Mouse (Mus musculus) midbrain, embryonic 15.5 days (tissue): ENCODE results near the gene P2ry12. TPM values are rescaled to one million over a fixed set of nuclear protein-coding genes. Genes with fewer than 3 reads are reported as not detected.

Experiments used
- ATAC-seq: fragments of 200-750 bp; cut with Nextera tagmentation; replicated peaks from 2 replicates; pipeline ENCODE4 v1.8.0; 2017; ENCODE audit warnings: moderate TSS enrichment
- H3K27ac ChIP-seq: fragments of 300-500 bp; sonication (generic); 2 replicates; pipeline ENCODE4 v1.5.1; 2015; ENCODE audit warnings: mild to moderate bottlenecking, inconsistent platforms
- H3K27me3 ChIP-seq: fragments of 300-500 bp; sonication (generic); replicated peaks from 2 replicates; pipeline ENCODE4 v1.6.1; 2015; ENCODE audit warnings: inconsistent platforms
- H3K36me3 ChIP-seq: fragments of 300-500 bp; sonication (generic); replicated peaks from 2 replicates; pipeline ENCODE4 v1.6.1; 2015; ENCODE audit warnings: inconsistent platforms
- H3K4me1 ChIP-seq: fragments of 300-500 bp; sonication (generic); 2 replicates; pipeline ENCODE4 v1.6.1; 2015; ENCODE audit warnings: inconsistent platforms
- H3K4me2 ChIP-seq: fragments of 300-500 bp; sonication (generic); 2 replicates; pipeline ENCODE4 v1.6.1; 2015; ENCODE audit warnings: inconsistent platforms, mild to moderate bottlenecking, moderate library complexity
- H3K4me3 ChIP-seq: fragments of 300-500 bp; sonication (generic); 2 replicates; pipeline ENCODE4 v1.5.1; 2015; ENCODE audit warnings: mild to moderate bottlenecking, inconsistent platforms
- H3K9ac ChIP-seq: fragments of 300-500 bp; sonication (generic); 2 replicates; pipeline ENCODE4 v1.6.1; 2015; ENCODE audit warnings: mild to moderate bottlenecking, inconsistent platforms
- H3K9me3 ChIP-seq: fragments of 300-500 bp; sonication (generic); 2 replicates; pipeline ENCODE4 v1.6.1; 2016; ENCODE audit warnings: inconsistent platforms
- WGBS: fragments of 180-500 bp; shearing (Covaris S2); methylation state at CpG from one replicate; pipeline ENCODE4 v1.1.7; 2015; ENCODE audit warnings: mixed read lengths; 5-methylcytosine and 5-hydroxymethylcytosine counted together
- polyA plus RNA-seq: library from polyadenylated mRNA; unstranded; fragments of >200 nt; fragmentation: Nextera tagmentation; extraction: Ambion mirVana; gene quantifications from 2 replicates; pipeline ENCODE4 v1.2.1, GENCODE M21; 2015

P2ry12 gene
- polyA plus RNA-seq, 1 experiment from 2014 or later, result 7.7 TPM

DNA sequence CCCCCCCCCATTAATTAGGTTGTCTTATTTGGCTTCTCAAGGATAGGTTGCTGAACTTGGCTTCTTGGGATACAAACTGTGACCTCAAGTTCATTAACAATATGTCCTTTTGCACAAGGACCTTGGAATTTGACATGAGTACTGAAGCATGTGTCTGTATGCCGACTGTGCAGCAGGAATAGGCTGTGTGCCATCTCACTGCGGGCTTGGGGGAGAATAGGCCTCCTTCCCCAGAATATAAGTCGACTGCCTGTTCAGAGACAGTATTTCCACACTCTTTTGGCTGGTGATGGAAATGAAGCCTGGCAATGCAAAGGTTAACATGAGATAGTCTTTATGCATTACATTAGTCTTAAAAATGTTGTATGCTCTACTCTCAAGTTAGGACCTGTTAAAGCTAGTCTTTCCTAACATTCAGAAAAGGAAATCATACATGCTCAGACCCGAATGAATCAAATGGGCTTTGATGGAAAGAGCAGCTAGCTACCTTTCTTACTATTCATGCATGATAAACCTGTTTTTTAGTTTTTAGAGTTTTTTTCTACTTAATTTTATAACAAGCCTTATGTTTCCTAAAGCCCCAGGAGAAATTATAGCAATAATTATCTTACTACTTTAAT lies 65.2 kb downstream of the P2ry12 start:
- H3K4me2 ChIP-seq, result no peak overlapping the region

DNA sequence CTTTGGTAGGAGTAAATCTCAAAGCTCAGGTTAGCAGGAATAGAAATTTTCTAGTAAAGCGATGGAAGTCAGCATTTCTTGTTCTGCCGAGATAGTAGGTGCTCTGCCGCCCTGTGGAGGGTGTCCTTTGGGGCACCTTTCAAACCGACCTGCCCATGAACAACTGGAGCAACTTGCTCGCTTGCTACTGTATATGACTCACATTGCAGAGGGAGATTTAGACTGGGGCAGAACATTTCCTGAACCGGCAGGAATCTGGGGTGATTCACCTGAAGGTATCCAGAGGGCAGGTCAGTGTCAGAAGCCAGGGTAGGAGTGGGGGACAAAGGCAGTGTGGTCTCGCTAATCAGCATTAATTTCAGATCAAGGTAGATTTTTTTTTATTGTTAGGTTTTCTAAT lies 67.7 kb downstream of the P2ry12 start, which contains the start of gene Gpr87:
Gpr87 (minus strand) TSS at position 167 of the 400 bp plus-strand sequence.
- H3K4me2 ChIP-seq, result no peak within 1 kb of the TSS
- H3K27me3 ChIP-seq, result no peaks in the 10 kb centered on the region
- no peak within 1 kb of the TSS for H3K9ac ChIP-seq
- ATAC-seq, result no peak
- H3K4me3 ChIP-seq, result no peak within 1 kb of the TSS
- no peaks in the 10 kb centered on the region for H3K9me3 ChIP-seq
- H3K36me3 ChIP-seq, result no peaks in the 10 kb centered on the region
- no peak within 1 kb of the TSS for H3K27ac ChIP-seq
- no peaks in the 10 kb centered on the region for H3K4me1 ChIP-seq
- WGBS, result 91% methylated on average over 7 of the region's 7 CpGs

More for the DNA sequence above, 65.2 kb downstream of the P2ry12 start:
- H3K4me3 ChIP-seq, result no peak overlapping the region
- 82% methylated on average over 4 of the region's 4 CpGs for WGBS
- H3K4me1 ChIP-seq, result no peaks in the 10 kb centered on the region
- no peaks in the 10 kb centered on the region for H3K9me3 ChIP-seq
- ATAC-seq, result no peak
- no peak overlapping the region for H3K27ac ChIP-seq
- no peaks in the 10 kb centered on the region for H3K27me3 ChIP-seq
- no peaks in the 10 kb centered on the region for H3K36me3 ChIP-seq
- H3K9ac ChIP-seq, result no peak overlapping the region

DNA sequence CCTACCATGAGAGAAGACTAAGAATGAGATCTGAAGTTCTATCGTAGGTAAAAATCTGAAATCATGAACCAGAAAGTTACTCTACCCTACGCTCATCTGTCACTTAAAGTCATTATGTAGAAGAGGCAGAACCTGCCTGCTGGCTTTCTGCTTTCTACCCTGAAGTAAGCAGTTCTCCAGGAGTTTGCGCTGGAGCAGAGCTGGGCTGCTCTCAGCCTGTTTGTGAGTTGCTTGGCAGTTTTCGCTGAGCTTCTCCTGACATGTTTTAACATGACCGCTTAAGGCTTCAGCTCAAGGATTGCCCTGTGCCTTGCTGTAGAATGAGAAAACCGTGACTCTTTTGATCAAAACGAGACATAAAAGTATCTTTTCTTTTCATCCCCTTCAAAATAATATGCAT lies 68.6 kb downstream of the P2ry12 start:
- 89% methylated on average over 7 of the region's 7 CpGs for WGBS
- no peak overlapping the region for H3K9ac ChIP-seq
- no peak overlapping the region for H3K4me2 ChIP-seq
- H3K4me3 ChIP-seq, result no peak overlapping the region
- H3K4me1 ChIP-seq, result no peaks in the 10 kb centered on the region
- no peaks in the 10 kb centered on the region for H3K27me3 ChIP-seq
- no peak for ATAC-seq
- no peaks in the 10 kb centered on the region for H3K36me3 ChIP-seq
- no peak overlapping the region for H3K27ac ChIP-seq
- no peaks in the 10 kb centered on the region for H3K9me3 ChIP-seq

- Histone ChIP-seq H3K4me3 (no peak overlapping the region), H3K9me3 (no peaks in the 10 kb centered on the region), H3K9ac (no peak overlapping the region), H3K27ac (no peak overlapping the region), H3K4me1 (no peaks in the 10 kb centered on the region), H3K4me2 (no peak overlapping the region), H3K27me3 (no peaks in the 10 kb centered on the region), H3K36me3 (no peaks in the 10 kb centered on the region)
- no peak for ATAC-seq
- 96% methylated on average over 6 of the region's 6 CpGs for WGBS
Observed at GRCm38 (mm10) chr3:59191674-59192073, 71.0 kb downstream of the P2ry12 start.

GRCm38 (mm10) chr3:59187336-59187735 lies 75.3 kb downstream of the P2ry12 start:
- no peaks in the 10 kb centered on the region for H3K36me3 ChIP-seq
- no peak overlapping the region for H3K4me3 ChIP-seq
- no peaks in the 10 kb centered on the region for H3K4me1 ChIP-seq
- no peaks in the 10 kb centered on the region for H3K27me3 ChIP-seq
- H3K9ac ChIP-seq, result no peak overlapping the region
- H3K27ac ChIP-seq, result no peak overlapping the region
- no peaks in the 10 kb centered on the region for H3K9me3 ChIP-seq
- no peak for ATAC-seq
- no peak overlapping the region for H3K4me2 ChIP-seq
- 89% methylated on average over 4 of the region's 4 CpGs for WGBS

DNA sequence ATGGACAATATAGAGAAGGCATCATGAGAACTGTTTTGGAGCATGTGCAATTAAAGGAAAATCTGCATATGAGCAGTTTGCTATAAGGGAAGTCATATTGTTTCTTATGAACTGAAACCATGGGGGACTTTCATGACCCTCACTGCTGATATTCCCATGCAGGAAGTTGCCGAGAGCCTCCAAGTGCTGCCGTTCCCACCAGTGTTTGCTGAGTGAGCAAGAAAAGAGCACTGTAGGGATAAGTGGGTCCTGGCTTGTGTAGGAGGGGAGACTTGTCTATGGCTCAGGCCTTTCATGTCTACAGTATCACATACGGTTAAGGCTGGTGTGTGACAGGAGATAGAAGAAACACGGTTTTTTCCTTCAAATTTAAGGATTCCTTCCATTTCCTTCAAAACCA lies 77.0 kb downstream of the P2ry12 start:
- no peak overlapping the region for H3K27ac ChIP-seq
- H3K4me3 ChIP-seq, result no peak overlapping the region
- no peak overlapping the region for H3K4me2 ChIP-seq
- 88% methylated on average over 4 of the region's 4 CpGs for WGBS
- H3K9me3 ChIP-seq, result no peaks in the 10 kb centered on the region
- no peak overlapping the region for H3K9ac ChIP-seq
- no peaks in the 10 kb centered on the region for H3K27me3 ChIP-seq
- no peak for ATAC-seq
- no peaks in the 10 kb centered on the region for H3K36me3 ChIP-seq
- no peaks in the 10 kb centered on the region for H3K4me1 ChIP-seq

- Histone ChIP-seq H3K27me3 (no peaks in the 10 kb centered on the region), H3K36me3 (no peaks in the 10 kb centered on the region), H3K27ac (no peak overlapping the region), H3K9me3 (no peaks in the 10 kb centered on the region), H3K9ac (no peak overlapping the region), H3K4me1 (no peaks in the 10 kb centered on the region), H3K4me2 (no peak overlapping the region), H3K4me3 (no peak overlapping the region)
- peak; percentile 77; the same call in 1 of the 2 replicates for ATAC-seq
Observed at GRCm38 (mm10) chr3:59182129-59182528, 80.5 kb downstream of the P2ry12 start.

DNA sequence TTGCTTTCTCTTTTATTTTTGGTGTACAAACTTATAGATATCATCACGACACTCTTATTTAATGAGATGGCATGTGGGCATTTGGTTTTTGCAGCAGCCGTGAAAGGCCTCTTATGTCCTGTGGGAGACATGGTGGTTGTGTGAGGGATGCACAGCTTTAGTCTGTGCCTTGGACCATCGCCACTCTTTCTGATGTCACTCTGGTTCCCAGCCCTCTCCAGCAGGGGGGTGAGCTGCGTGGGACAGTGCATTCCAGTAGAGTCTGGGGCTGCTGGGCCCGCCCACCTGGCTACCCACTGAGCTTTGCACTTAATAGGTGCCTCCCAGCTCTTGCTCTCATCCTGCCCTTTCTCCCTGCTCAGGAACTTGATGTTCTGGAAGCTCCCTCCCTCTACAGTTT lies 81.5 kb downstream of the P2ry12 start:
- Histone ChIP-seq H3K4me2 (no peak overlapping the region), H3K27me3 (no peaks in the 10 kb centered on the region), H3K4me3 (no peak overlapping the region), H3K27ac (no peak overlapping the region), H3K4me1 (no peaks in the 10 kb centered on the region), H3K9me3 (no peaks in the 10 kb centered on the region), H3K9ac (no peak overlapping the region), H3K36me3 (no peaks in the 10 kb centered on the region)
- no peak for ATAC-seq
- 64% methylated on average over 5 of the region's 5 CpGs for WGBS

- Histone ChIP-seq H3K27ac (no peak overlapping the region), H3K9me3 (no peaks in the 10 kb centered on the region), H3K36me3 (no peaks in the 10 kb centered on the region), H3K27me3 (no peaks in the 10 kb centered on the region), H3K4me3 (no peak overlapping the region), H3K9ac (no peak overlapping the region), H3K4me1 (no peaks in the 10 kb centered on the region), H3K4me2 (no peak overlapping the region)
- WGBS, result 70% methylated on average over 5 of the region's 5 CpGs
- ATAC-seq, result no peak
Observed at GRCm38 (mm10) chr3:59176871-59177270, 85.8 kb downstream of the P2ry12 start.

DNA sequence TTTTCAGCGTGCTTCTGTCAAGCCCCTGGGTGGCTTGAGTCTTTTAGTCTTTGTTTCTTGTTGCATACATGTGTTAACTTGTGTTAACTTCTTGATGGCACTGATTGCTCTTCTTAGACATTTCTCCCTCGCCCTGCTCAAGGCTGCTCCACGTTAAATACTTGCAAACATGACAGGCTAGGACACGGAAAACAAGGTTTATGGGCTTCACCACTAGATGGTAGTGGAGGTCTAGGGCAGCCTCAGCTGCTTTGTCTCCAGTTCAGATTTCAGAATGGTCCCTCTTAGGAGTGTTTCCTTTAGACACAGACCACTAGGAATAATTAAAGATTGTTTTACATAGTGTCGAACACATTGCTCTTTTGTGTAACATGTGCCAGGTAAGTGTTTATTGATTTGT lies 87.4 kb downstream of the P2ry12 start:
- H3K27ac ChIP-seq, result no peak overlapping the region

DNA sequence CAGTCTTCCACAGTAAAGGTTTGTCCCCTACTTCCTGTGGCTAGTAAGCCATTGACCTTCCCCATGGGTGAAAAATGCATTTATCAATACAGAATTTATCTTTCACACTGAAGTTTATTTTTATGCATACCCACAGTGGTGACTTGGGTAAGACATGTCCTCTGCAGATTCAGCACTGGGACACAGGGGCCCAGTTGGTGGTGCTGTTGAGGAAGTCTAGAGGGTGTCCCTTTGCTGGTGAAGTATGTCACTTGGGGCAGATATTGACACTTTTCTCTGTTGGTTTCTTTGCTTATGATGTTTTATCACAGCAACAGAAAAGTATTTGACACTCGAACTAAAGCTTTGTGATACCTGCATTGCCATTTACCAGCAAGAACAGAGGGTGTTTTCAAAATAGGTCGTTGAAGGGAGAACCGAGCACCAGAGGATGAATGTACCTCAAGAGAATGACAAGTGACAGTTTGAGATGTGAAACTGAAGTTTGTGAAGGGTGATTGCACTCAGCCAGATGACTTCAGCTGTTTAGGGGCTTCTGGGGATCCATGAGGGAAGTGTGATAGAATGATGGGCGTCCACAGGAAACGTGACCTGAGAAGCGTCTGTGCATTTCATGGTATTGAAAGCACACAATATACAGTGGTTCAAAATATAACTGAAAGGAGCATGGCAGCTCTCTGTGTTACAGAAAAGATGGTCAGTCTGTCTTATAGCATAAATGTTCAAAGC lies 88.1 kb downstream of the P2ry12 start:
- Histone ChIP-seq H3K36me3 (no peaks in the 10 kb centered on the region), H3K27me3 (no peaks in the 10 kb centered on the region), H3K4me2 (no peak overlapping the region), H3K4me3 (no peak overlapping the region), H3K9me3 (no peaks in the 10 kb centered on the region), H3K9ac (no peak overlapping the region), H3K4me1 (no peaks in the 10 kb centered on the region), H3K27ac (no peak overlapping the region)
- ATAC-seq, result no peak
- 84% methylated on average over 6 of the region's 6 CpGs for WGBS

More for the DNA sequence above, 87.4 kb downstream of the P2ry12 start:
- Histone ChIP-seq H3K9me3 (no peaks in the 10 kb centered on the region), H3K4me1 (no peaks in the 10 kb centered on the region), H3K36me3 (no peaks in the 10 kb centered on the region), H3K4me2 (no peak overlapping the region), H3K9ac (no peak overlapping the region), H3K27me3 (no peaks in the 10 kb centered on the region), H3K4me3 (no peak overlapping the region)
- peak; percentile 86 for ATAC-seq
- WGBS, result 43% methylated on average over 5 of the region's 5 CpGs

- 60% methylated on average over 2 of the region's 2 CpGs for WGBS
Observed at GRCm38 (mm10) chr3:59169921-59170627, 92.6 kb downstream of the P2ry12 start.

More at GRCm38 (mm10) chr3:59169921-59170627, 92.6 kb downstream of the P2ry12 start:
- H3K9ac ChIP-seq, result no peak overlapping the region
- no peaks in the 10 kb centered on the region for H3K9me3 ChIP-seq
- H3K27ac ChIP-seq, result no peak overlapping the region
- no peak for ATAC-seq
- no peak overlapping the region for H3K4me3 ChIP-seq
- H3K4me1 ChIP-seq, result no peaks in the 10 kb centered on the region
- no peaks in the 10 kb centered on the region for H3K36me3 ChIP-seq
- H3K27me3 ChIP-seq, result no peaks in the 10 kb centered on the region
- no peak overlapping the region for H3K4me2 ChIP-seq
